Mouse (Mus musculus) mature B cell (primary cell): ENCODE data around the gene Taok2.

Experiments used
- in situ Hi-C: fragments of 300-500 bp; cut with MboI; formaldehyde crosslinking; loops from 2 replicates; pipeline ENCODE4 v1.14.3; 2019

Gene Taok2

DNA sequence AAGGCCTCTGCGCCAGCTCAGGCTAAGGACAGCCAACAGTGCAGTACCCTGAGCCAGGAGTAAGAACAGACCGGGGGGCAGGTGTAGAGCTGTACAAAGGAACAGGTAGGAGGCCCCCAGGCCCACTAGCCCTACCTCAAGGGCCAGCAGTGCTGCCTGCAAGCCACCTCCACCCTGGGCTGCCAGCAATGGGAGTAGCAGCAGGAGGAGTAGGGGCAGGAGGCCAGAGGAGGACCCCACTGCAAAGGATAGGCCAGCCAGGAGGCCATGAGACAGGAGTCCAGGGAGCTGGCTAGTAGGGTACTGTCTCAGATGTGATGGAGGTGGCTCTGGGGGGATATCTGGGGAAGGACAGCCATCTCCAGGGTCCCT lies 14.0 kb downstream of the Taok2 start:
- in situ Hi-C loops: no loop called here

DNA sequence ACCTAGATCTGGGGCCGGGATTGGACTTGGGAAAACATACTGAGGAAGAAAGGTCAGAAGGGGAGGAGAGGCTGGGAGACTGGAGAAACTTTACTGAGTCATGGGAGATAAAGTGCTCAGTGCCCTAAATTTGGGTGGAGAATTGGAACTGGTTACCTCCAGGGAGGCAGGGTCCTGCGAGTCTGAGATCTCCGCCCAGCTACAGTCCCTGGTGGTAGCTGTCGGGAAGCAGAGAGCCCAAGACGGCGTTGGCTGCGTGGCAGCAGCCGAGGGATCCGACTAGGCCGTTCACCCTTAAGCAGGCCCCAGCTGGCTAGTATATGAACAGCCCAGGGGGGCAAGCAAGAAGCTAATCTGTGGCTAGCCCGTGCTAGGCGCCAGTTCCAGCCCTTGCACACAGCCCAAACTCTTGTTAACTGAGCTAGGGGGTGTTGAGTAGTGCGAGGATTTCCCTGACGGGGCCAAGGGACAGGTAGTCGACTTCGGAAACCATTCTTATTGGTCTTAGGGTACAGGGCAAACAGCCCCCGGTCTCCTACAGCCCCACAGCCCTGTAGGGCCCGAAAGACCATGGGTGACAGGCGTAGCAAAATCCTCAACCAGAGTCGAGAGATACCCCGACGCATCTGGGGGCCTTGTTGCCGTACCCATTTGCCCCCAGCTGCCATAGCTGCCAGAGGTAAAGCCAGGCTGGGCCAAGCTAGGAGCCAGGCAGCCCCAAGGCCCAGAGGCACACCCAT lies 14.6 kb downstream of the Taok2 start:
- in situ Hi-C loops: no loop called here

DNA sequence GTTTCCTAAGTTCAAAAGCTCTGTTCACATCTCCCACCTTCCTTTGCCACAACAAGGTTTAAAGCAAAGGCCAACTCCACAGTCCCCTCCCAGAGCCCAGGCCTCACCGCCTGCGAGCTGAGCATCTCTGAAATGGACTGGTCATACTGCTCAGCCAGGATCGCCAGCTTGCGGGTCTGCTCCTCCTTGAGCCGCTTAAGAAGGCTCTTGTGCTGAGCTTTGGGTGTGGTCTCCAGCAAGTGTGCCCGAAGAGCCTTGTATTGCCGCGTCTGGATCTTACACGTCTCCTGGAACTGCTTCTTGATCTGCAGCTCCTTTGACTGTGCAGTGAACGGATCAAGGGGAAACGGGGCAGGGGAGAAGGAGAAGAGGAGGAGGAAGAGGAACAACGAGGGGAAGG lies 16.5 kb downstream of the Taok2 start:
- in situ Hi-C loops: no loop called here

DNA sequence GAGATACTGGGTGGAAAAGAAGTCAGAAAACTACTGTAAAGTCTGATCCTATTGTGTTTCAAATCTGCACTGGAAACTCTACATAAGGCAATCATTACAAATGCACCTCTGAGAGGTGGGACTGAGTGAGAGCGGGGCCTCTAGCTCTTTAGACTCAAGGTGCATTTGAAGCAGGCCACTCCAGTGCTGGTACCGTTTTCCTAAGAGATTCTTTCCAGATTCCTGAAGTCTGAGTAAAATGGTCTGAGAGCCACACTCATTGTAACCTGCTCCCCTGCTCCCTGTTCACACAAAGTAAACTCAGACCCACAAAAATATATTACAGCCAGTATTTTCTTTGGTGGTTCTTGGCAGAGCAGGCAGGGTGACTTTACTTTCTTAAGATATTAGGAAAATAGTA lies 17.0 kb downstream of the Taok2 start:
- in situ Hi-C loops: no loop called here

DNA sequence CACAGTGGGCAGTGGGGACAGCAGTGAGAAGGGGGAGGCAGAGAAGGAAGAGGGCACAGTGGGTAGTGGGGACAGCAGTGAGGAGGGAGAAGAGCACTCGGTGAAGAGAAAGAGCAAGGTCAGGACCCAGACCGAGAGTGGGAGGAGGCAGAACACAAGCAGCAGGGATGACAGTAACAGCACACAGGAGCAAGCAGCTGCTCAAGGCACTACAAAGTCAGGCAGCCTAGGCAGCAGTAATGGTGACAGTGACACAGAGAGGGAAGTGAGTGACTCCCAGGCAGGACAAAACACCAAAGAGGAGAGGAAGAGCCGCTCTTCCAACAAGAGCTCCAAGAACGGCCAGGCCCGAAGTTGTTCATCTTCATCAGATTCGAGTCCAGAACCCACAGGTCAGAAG lies 20.7 kb downstream of the Taok2 start:
- in situ Hi-C loops: no loop called here

DNA sequence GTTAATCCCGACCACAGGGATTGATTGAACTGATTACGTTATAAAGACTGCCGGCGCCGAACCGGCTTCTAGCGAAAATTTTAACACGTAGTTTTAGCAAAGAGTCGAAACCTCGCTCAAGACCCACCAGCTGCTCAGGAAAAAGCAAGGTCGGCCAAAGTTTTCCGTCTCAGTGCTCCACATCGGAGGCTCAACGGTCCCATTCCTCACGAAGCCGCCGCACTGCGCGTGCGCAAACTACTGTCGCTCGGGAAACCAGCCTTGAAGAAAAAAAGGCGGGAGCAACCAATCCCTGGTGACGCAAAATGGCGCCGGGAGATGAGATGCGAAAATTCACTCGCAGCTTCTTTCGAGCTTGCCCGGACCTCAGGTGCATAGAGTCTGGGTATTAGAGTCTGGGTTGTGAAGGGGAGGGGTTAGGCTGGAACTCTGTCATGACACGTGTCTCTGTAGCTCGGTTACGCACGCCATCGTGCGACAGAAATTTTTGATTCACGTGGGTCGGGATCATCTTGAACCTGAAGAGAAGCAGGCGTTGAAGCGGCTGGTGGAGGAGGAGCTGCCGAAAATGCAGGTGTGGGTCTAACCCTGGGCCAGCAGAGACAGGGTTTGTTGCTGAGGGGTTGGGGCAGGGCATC lies 22.2 kb downstream of the Taok2 start, which contains the start of gene Ino80e:
Gene Ino80e, minus strand, starts transcription at position 231 of the 638 bp plus-strand sequence.
- in situ Hi-C loops: no loop called here

DNA sequence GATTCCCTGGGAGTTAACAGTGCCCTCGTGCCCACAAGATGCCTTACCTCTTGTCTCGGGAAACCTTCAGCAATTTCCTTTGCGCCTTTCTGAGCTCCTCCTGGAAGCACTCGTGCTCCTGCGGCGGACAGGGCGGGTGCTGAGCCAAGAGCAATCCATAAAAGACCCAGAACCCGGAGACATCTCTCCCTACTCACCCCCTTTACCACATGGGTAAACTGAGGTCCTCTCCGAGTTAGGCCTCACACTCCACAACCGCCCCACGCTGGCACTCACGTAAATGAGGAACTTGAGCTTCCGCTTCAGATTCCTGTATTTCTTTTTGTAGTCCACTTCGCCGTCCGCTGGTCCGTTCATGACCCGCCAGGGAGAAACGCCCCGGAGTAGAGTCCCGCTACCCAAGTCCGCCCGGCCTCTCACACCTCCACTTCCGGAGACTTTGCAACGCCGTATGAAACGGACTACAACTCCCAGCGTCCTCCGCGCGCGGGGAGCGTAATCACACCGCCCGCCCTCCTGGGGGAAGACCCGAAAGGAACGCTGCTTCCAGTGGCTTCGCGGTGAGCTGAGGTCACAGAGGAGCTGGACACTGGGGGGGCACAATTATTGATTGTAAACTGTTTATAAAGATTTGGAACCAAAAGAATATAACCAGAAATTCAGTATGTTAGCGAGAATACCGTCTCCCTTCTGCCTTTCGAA lies 22.9 kb downstream of the Taok2 start, which contains the start of gene Hirip3:
Gene Hirip3, plus strand, starts transcription at position 544 of the 702 bp plus-strand sequence.
- in situ Hi-C loops: no loop called here

DNA sequence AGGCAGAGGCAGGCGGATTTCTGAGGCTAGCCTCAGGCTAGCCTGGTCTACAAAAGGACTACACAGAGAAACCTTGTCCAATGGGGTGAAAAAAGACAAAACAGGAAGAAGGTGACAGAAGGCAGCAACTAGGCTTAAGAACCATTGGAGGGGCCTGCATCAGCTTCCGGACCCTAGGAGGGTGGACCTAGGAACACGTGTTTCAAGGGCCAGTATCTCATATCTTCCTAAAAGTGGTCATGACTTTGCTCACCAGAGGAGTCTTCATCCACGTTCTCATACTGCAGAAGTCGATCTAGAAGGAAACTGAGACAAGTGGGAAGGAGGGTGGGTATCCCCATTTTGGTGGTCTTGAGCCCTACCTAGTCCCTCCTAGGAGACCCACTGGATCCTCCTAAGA lies 23.5 kb downstream of the Taok2 start:
- in situ Hi-C loops: no loop called here

DNA sequence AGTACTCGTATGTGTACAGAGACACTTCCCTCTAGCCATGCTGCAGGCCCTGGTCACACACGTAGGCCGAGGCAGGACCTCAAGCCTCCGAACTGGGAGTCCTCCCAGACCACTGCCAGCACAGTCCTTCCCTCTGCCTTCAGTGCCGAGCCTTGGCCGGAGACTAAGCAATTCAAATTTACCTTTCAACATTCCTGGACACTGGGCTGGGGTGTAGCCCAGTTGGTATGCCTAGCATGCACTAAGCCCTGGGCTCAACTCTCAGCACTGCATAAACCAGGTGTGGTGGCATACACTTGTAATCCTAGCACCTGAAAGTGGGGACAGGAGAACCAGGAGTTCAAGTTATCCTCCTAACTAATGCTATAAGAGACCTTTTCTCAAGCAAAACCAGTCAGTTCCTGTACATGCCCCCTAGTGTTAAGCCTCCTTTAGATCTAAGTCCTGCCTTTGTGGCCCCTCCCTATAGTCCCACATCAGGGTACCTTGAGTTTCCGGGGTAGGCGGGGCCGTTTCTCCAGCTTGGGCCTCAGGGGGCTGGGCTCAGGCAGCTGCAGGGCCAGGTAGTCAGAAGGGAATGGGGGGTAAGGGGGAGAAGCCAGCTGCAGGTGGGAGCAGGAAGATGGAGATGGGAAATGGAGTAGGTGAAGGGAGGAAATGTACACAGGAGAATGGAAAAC lies 27.6 kb downstream of the Taok2 start:
- in situ Hi-C loops: no loop called here

DNA sequence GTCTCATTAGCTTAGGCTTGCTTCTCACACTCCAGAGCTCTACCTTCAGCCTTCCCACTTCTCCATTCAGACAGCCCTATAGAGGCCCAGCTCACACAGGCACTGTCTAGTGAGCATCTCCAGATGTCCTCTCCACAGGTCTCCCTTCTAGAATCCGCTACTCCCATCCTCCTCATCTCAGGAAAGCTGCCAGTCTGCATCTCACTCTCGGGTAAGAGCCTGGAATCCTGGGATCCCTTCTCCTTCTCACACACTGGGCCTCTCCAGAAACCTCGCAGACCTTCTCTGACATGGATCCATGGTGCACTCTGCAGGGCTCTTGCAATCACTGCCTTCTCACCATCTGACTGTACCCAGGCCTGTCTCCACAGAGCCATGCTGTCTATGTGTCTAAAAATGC lies 28.9 kb downstream of the Taok2 start:
- in situ Hi-C loops: no loop called here

DNA sequence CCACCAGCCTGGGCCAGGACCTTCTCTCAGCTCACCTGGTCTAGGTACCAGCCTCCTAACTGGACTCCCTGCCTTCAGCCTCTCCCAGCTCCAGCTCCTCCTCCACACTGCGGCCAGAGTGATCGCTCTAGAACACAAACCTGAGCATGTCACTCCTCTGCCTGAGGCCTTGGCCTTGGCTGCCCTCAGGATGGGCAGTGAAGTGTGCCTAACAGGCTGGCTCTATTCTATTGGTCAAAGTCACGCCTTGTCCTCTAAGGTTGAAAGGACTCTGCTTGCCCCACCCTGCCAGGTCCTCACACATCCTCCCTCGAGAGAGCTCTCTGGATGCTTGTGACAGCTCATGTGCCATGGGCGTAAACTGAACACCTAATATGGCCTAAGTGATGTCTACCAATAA lies 31.0 kb downstream of the Taok2 start:
- in situ Hi-C loops: no loop called here

DNA sequence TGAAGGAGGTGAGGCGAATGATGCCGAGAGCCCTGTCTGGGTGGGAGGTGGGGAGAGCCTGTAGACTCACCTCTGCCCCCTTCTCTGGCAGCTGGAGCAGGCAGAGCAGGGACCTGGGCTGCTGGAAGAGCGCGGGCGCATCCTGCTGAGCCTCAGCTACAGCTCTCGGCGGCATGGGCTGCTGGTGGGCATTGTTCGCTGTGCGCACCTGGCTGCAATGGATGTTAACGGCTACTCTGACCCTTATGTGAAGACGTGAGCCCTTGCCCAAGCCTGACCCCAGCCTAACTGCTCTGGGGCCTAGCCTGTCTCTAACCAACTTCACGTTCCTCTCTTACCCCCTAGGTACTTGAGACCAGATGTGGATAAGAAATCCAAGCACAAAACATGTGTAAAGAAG lies 33.3 kb downstream of the Taok2 start:
- in situ Hi-C loops: no loop called here

DNA sequence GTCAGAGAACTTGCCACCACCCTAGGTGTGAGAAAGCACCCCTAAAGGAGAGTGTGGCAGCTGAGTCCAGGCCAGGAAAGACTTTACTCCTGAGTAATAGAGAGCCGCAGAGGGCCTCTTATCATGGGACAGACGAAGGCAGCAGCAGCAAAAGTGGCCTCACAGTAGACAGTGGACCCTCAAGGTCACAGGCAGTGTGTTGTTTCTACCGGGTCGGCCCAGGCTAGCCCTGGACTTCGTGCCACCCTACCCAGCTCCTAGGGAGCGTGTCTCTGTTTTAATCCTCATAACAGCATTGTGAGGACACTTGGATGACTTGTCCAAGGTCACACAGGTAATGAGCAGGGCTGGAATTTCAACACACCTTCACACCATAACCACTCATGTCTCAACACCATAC lies 34.3 kb downstream of the Taok2 start:
- in situ Hi-C loops: no loop called here

DNA sequence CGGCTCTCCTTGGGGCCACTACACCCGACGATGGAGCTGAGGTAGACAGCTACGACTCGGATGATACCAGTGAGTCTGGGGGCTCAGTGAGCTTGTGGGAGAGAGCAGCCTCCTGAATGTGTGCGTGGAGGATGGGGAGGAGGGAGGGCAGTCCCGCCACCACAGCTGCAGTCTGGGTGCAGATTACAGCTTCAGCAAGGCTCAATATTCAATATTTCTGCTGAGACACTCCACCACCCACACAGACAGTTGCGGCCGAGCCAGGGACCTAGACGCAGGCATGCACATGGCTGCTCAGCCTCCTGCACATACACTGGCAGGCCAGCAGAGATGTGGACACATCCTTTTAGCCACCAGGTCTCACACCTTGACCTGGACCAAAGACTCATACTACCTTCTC lies 35.7 kb downstream of the Taok2 start:
- in situ Hi-C loops: no loop called here

DNA sequence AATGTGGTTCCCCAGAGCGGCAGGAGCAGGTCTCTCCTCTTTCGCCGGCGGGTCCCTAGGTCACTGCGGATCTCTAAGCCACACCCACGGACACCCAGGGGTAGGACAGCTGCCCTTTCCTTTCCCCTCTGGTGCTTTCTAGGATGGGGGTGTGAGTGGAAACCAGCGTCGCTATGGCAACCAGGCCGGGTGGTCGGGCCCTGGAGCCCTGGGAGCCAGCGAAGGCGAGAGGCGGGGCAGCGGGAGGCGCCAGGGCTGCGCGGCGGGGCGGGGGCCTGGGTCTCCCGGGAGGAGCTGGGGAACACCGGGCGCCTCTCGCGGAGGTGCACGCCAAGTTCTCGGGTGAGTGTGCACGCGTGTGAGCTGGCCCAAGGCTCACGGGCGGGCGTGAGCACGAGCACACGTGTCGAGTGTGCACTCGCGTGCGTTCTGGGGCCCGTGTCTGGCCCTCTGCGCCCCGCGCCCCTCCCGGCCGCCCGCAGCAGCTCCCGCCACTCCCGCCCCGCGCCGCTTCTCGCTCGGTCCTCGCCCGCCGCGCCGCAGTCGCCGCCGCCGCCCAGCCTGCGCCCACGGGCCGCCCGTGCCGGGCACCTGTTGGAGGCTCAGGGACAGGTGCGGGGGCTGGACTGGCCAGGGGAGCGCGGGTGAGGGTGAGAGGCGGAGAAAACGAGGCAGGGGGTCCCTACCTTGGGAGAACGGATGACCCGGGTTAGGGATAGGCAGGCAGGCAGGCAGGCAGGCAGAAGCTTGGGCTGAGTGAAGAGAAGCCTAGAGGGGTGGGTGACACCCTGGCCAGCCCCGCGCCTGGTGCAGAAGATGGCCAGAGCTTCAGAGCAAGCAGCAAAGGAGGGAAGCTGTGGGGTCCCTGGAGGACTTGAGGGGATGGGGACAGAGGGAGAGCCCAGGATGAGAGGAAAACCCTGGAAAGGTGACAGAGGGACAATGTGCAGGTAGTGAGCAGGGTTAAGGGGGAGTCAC lies 36.8 kb downstream of the Taok2 start:
- in situ Hi-C loops: no loop called here

DNA sequence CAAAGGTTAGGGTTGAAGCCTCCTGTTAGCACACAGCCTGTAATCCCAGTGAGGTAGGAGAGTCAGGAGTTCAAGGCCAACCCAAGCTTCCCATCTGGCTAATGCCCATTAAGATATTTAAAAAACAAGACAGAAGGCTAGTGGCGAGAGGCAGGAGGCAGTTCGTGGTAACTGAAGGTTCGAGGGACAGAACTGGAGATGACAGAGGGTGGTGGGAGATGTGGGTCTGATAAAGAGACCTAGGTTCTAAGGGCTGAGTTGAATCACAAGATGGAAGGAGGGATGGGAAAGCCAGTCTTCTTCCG lies 37.4 kb downstream of the Taok2 start, which contains the start of gene Doc2a:
Gene Doc2a, plus strand, starts transcription at position 301 of the 305 bp plus-strand sequence.
- in situ Hi-C loops: no loop called here

DNA sequence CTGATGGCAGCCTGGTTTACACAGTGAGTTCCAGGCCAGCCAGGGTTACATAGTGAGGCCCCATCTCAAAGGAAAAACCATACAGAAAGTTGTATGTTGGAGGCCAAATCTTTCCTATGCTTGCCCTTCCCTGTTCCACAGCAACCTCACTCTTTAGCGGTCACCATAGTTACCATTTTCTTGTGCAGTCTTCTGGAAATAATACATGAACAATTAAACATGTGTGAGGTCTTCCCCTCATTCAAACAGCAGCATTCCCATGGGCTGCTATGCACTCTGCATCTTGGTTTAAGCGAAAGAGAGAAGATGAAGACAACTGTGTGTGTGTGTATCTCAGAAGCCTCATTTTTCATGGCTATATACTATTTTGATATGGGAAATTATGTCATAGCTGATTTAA lies 39.0 kb downstream of the Taok2 start:
- in situ Hi-C loops: no loop called here

DNA sequence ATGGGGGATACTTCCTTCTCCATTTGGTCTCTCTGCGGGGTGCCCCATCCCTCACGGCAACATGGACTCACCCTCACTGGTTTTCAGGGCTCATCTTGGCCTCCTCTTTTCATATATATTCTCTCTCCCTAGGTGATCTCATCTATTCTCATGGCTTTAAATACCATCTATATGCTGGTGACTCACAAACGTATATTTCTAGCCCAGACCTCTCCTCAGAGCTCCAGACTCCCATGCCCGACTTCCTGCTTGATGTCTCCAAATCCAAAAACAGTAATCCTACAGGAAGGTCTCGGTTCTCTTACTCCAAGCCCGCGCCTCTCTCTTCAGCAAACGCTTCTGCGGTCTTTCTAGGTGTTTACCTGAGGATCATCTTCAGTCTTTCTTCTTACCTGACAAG lies 41.2 kb downstream of the Taok2 start:
- in situ Hi-C loops: no loop called here

DNA sequence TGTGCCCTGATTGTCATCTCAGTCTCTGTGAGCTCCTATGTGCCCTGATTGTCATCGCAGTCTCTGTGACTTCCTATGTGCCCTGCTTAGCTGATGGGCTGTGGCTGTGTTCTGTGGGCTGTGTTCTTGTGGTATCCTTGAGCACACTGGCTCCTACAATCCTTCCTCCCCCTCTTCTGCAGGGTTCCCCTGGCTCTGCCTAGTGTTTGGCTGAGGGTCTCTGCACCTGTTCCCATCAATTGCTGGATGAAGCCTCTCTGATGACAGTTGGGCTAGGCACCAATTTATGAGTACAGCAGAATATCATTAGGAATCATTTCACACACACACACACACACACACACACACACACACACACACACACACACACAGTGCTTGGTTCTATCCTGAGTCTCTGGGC lies 51.2 kb downstream of the Taok2 start:
- in situ Hi-C loops: loop anchor here (5.0 kb wide), 1 partner anchor 284 kb away; no protein-coding TSS in a partner anchor

DNA sequence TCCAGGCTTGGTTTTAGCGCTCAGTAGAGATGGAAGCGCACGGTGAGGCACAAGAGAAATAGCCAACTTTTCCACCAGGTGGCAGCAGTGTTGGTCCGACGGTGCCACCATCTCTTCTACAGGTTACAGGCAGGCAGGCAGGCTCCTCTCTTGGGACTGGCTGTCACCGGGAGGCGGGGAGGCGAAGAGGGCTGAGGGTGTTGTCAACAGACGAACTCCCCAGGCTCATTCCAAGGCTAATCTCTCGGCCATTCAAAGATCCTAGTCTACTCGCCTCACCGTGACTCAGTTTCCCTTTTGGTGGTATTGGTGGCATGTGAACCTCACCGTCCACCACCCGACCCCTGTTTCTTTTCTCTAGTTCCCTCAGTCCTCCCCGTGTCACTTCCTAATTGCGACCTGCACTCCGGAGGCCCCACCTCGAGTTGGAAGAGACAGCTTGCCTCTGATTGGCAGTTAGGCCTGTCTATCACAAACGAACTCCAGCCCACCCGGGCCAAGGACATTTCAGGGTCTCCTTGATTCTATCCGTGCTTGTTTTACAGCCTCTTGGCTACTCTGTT lies 52.4 kb downstream of the Taok2 start:
- in situ Hi-C loops: loop anchor here (5.0 kb wide), 1 partner anchor 285 kb away; no protein-coding TSS in a partner anchor

DNA sequence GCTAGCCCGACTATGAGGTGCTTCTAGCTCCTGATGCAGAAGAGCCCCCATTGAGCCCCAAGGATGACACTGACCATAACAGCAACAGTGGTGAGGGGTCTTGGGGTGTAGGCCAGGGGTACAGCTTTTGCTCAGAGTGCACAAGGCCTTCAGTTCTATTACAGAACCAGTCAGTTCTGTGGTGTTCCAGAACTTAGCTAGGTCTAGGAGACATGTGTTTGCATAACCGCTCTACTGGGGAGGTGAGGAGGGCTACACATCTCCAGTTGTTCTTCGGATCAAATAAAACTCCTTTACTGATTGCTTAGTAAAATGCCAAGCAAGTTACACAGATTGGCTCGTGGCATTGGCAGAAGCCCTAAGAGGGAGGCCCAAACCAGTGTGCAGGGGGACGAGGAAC lies 53.0 kb downstream of the Taok2 start, which contains the start of gene 4930451I11Rik:
Gene 4930451I11Rik, minus strand, starts transcription at position 101 of the 400 bp plus-strand sequence.
- in situ Hi-C loops: loop anchor here (5.0 kb wide), 1 partner anchor 286 kb away; no protein-coding TSS in a partner anchor
